Mouse (Mus musculus) neutrophil, adult 5-6 weeks (primary cell): Measurements from ENCODE around the gene Etl4. TPM values are rescaled to one million over a fixed set of nuclear protein-coding genes. Genes with fewer than 3 reads are reported as not detected.
"Not testable (repeated sequence)": the region's sequence is repeated elsewhere in the genome, so short reads cannot be mapped to it uniquely, and the experiment has no call there.

ENCODE experiments used
- ATAC-seq: fragments of 151-379, 151-347 bp; 2 replicates; pipeline ENCODE4 v1.8.0; 2017; ENCODE audit warnings: mild to moderate bottlenecking, moderate TSS enrichment; ENCODE audit not compliant: insufficient number of reproducible peaks, poor library complexity, low FRiP score, severe bottlenecking; ENCODE audit errors: extremely low read depth
- total RNA-seq: library from RNA; stranded (forward); fragments of 200-1000 nt; gene quantifications from 2 replicates; pipeline ENCODE4 v1.2.3, GENCODE M21; 2017

Gene Etl4
- total RNA-seq, 1 experiment from 2014 or later = 0.35 TPM

DNA sequence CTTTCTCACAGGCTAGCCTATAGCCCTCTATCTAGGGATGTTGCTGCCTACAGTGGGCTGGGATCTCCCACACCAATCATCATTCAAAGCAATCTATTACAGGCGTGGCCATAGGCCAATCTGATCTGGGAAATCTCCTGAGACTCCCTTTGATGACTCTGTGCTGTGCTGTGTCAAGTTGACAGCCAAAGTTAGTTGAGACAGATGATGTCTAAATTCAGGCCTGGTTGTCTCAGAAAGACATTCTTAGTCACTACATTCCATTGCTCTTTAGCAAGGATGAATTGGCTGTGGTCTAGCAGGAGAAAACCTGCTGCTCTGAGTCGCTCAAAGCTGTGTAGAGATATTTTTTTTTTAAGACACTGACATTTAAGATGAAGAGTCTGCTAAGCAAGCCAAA lies 374.8 kb downstream of the Etl4 start:
- no peak for ATAC-seq

DNA sequence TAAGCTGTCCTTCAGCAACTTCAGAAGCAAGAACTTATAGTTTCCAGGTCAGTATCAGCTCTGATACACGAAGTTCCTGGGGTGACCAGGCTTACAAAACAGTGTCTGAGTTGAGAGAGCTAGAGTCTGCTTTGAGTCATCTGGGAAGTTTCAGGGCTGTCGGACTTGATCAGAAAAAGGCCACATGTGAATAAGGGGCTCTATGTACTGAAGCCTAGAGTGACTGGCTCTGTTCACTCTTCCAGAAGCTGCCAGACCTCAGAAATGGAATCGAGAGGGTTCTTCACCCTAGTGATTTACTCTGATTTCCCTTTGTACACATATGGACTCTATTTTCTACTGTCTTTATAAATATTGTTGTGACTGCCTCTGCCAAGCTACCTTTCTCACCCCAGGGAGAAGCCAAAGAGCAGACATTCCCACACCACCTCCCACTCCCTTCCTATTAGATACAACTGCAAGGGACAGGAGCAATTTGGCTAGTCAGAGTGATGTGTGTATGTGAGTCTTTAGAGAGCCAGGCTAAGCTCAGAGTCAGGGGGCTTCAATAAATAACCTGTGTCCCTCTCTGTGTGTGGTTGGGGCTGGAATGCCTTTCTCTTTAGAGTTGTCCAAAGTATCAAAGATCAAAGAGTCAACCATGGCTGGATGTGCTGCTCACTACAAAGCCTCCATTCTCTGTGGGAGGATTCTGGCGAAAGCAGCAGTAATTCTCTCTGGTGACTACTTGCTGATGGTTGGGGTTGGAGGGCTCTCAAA lies 381.6 kb downstream of the Etl4 start:
- ATAC-seq = no peak

DNA sequence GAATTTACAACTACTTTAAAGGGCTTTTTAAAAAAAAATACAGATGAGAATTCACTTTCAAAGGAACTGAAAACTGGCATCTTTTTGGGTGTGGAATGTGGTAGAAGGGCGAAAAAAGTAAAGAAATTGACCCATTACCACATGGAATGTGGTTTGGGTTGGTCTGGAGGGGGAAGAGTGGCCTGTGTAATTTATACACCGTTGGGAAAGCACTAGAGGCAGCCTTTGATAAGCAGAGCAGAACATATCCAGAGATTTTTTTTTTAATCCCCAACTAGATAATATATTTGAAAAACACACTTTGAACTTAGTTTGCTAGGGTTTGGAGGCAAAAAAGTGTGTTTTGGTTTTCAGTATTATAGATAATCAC lies 382.1 kb downstream of the Etl4 start:
- ATAC-seq = no peak

DNA sequence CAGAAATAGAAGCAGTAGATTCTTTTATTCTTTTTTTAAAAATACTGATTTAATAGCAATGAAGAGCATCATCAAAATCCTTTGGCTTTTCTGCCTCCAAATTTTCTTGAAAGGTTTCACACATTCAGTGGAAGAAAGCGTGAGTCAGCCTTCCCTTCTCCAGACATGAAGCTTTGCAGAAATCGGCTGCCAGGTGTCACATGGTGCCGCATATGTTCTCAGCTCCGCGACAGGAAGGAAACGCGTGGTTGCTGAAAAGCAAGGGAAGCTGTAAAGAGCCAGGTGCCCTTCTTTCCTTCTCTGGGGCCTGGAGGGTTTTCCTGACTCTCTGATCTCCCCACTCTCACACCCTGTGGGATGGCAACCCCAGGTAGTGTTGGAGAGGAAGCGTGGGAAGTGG lies 383.8 kb downstream of the Etl4 start:
- ATAC-seq = no peak

DNA sequence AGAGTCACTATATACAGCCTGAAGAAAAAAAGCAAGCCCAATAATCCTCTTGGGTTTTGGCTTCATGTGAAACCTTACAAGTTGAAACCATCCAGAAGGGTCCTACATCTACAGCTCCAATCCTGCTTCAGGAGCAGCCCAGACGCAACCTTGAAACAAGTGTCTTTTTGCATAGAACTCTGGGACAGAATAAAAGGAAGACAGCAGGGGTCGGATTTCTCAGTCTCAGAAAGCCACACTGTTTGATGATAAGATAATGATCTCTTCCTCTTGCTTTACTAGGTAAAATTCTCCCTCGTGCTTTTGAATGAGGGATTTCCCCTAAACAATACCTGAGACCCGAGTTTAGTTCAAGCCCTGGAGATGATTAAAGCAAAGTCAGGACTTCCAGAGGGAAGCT lies 385.0 kb downstream of the Etl4 start:
- no peak for ATAC-seq

- no peak for ATAC-seq
Observed at GRCm38 (mm10) chr2:20302517-20302916, 392.9 kb downstream of the Etl4 start.

DNA sequence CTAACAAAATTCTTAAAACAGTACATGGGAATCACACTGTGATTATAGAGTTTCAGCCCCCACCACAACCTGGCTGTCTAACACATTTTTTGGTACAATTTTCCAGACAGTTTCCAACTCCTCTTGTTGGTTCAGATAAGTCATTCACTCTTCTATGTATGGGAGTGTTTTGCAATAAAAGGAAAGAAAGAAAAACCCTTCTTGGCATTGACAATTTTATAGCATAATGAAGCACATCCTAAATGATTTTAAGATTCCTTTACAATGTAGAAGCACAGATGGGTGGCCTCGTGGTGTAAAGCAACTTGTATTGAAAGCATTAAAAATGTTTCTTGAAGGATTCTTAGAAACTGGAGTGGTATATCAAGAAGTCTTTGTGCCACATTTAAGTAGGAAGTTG lies 415.4 kb downstream of the Etl4 start:
- no peak for ATAC-seq

- no peak for ATAC-seq
Observed at GRCm38 (mm10) chr2:20336176-20336575, 426.6 kb downstream of the Etl4 start.

GRCm38 (mm10) chr2:20339016-20339734 lies 429.6 kb downstream of the Etl4 start:
- ATAC-seq = no peak

DNA sequence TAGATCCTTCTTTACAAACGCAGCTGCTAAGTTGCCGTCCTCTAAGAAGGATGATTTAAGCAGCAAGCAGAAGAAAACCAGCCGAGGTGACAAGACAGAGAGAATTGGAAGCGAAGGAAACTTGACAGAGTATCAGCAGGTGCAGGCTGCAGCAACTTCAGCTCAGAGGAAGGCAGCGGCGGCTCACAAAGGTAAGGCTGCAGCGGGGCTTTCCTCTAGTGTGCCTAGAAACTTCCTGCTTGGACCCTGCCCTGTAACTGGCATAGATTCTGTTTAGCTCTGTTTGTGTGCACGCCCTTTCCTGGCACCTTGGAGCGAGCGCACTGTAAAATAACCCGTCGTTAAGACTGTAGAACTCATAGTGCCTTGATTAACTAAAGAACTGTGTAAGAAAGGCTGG lies 430.3 kb downstream of the Etl4 start:
- ATAC-seq = no peak

GRCm38 (mm10) chr2:20346873-20347272 lies 437.3 kb downstream of the Etl4 start:
- no peak for ATAC-seq

GRCm38 (mm10) chr2:20349268-20349667 lies 439.7 kb downstream of the Etl4 start:
- no peak for ATAC-seq

- ATAC-seq = no peak
Observed at GRCm38 (mm10) chr2:20352796-20353195, 443.2 kb downstream of the Etl4 start.

DNA sequence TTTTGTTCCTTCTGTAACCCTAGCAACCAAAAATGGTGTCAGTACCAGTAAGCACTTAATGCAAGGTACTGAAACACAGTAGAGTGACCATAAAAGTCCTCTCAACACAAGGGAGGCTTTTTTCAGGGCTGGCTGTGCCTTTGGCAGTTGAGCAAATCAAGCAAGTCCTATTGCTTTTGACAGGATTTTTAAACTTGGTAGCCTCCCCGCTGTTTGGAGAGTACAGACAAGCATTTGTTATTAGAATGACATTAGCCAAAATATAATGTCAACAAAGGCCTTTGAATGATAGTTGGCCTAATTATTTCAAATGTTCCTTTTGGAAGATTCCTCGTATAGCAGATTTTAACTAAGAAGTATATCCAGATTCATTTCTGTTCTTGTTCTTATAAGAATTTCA lies 467.4 kb downstream of the Etl4 start:
- ATAC-seq = no peak

DNA sequence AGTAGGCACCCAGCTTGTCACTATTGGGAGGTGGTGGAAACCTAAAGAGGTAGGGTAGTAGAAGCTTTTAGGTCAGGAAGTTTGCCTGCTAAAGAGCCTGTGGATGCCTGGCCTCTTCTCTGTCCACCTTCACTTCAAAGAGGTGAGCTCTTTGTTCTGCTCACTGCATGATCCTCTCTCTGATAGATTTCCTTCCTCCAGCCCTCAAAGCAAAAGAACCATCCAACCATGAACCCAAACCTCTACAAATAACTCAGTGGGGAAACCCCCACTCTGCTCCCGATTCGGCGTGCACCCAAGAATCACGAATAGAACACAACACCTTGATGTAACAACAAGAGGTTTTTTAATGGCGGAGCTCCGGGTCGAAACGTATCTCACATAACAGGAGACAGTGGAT lies 471.3 kb downstream of the Etl4 start:
- not testable (repeated sequence) for ATAC-seq

GRCm38 (mm10) chr2:20394083-20394482 lies 484.5 kb downstream of the Etl4 start:
- ATAC-seq = no peak

- no peak for ATAC-seq
Observed at GRCm38 (mm10) chr2:20396978-20397377, 487.4 kb downstream of the Etl4 start.

DNA sequence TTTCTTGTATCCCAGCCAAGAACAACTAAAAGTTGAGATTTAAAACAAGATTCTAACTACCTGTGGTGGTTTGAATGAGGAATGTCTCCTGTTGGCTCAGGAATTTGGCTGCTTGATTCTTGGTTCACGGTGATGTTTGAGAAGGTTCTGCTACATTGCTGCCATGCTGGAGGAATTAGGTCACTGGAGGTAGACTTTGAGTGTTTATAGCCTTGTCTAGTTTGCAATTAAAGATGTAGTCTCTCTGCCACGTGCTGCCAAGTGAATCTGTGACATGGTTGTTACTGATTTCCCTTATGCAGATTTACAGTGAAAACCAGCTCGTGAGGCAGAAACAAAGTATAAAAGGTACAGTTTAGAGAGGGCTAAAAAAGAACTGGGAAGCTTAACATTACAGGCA lies 491.0 kb downstream of the Etl4 start:
- ATAC-seq = no peak

DNA sequence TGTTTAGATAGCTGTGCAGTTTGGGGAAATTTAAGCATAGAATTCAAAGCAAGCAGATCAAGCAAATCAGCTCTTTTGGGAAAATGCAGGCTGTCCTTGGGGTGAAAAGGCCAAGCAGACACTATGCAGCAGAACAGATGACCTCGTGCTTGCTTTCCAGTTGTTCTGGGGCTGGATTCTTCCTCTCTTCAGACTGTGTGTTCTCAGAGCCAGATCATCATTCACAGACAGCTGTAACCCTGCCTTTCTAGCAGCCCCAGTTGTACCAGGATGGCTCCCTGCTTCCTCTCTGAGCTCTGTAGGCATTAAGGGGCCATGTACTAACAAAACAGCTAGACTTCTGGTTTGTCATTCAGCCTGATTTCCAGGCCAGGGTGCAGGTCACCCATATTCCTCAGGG lies 494.8 kb downstream of the Etl4 start:
- ATAC-seq = no peak

GRCm38 (mm10) chr2:20407101-20407500 lies 497.5 kb downstream of the Etl4 start:
- no peak for ATAC-seq

DNA sequence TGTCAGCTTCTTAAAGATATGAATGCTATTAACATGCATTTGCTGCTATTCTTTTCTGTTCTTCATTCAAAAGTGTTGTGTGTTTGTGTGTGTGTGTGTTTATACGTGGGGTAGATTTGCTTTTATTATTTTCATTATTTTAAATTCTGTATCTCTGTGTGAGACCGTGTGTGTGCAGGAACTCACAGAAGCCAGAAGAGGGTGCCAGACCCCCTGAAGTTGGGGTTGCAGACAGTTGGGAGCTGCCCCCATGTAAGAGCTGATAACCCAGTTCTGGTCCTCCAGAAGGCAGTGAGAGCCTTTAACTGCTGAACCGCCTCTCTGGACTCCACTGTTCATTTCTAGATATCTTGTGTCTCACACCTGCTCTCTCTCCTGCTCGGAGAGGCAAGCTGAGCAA lies 505.3 kb downstream of the Etl4 start:
- ATAC-seq = no peak
